Mouse (Mus musculus) left cerebral cortex, postnatal 25 days (tissue): ENCODE data around the gene Atp11a. TPM values are rescaled to one million over a fixed set of nuclear protein-coding genes. Genes with fewer than 3 reads are reported as not detected.

Experiments used
- DNase-seq, 2 experiments: peaks; one replicate each; pipeline ENCODE4 v3.0.0; 2022; ENCODE audit warnings: low spot score in 2 of 2, mixed read lengths in 1 of 2
- intact Hi-C: fragments of 180-260 bp; cut with DNase I; formaldehyde crosslinking; loops from one replicate; pipeline ENCODE4 v1.15.1; 2025
- total RNA-seq, 2 experiments: library from RNA; stranded (reverse); gene quantifications; 2 replicates each; pipeline ENCODE4 v1.2.3; 2021

The Atp11a gene
- total RNA-seq, 2 experiments from 2014 or later = 46.3 to 55.0 TPM

- DNase-seq = no peak
- intact Hi-C loops = no loop called here
These were observed 94.4 kb downstream of the Atp11a start for GRCm38 (mm10) chr8:12851241-12851640.

DNA sequence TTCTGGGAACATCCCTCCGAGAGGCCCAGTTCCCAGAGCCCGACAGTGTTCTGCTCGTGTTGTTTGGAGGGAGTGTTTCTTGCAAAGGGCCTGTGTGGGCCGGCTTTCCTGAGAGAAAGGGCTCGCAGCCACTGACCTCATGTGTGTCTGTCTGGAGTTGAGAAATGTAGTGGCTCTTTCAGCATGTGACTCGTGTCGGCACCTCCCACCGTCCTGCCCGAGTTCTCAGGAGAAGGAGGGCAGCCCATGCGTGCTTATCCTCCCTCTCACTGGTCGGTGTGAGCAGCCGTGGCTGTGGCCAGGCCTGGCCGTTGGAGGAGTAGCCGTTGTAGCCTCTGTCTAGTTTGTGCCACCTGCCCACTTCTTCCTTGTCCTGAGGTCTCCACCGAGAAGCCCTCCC lies 99.2 kb downstream of the Atp11a start:
- no peak for DNase-seq
- intact Hi-C loops = no loop called here

DNA sequence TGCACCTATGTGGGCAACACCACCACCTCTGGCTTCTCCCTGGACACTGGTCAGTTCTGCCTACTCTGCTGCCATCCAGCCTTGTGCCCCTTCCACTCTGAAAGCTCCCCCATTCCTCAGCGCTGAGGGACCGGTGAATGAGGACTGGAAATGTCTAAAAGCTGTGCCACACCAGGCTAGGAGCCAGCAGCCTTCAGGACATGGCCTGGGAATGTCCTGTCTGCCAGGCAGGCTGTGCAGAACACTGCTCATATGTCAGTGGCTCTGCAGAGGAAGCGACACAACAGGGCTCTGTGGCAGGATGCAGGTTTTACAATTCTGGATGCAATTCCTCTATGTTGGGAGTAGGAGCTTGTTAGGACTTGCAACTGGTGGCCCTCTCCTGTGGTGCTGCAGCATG lies 106.2 kb downstream of the Atp11a start:
- intact Hi-C loops = no loop called here
- DNase-seq = no peak

- intact Hi-C loops = no loop called here
- DNase-seq = no peak
These were observed 106.8 kb downstream of the Atp11a start for GRCm38 (mm10) chr8:12863608-12864007.

- intact Hi-C loops = no loop called here
These were observed 109.0 kb downstream of the Atp11a start for GRCm38 (mm10) chr8:12865790-12866189.

GRCm38 (mm10) chr8:12869661-12870060 lies 112.8 kb downstream of the Atp11a start:
- DNase-seq = no peak
- intact Hi-C loops = no loop called here

More at GRCm38 (mm10) chr8:12865790-12866189, 109.0 kb downstream of the Atp11a start:
- no peak for DNase-seq

- no peak for DNase-seq
- intact Hi-C loops = no loop called here
These were observed 113.8 kb downstream of the Atp11a start for GRCm38 (mm10) chr8:12870656-12871055.

DNA sequence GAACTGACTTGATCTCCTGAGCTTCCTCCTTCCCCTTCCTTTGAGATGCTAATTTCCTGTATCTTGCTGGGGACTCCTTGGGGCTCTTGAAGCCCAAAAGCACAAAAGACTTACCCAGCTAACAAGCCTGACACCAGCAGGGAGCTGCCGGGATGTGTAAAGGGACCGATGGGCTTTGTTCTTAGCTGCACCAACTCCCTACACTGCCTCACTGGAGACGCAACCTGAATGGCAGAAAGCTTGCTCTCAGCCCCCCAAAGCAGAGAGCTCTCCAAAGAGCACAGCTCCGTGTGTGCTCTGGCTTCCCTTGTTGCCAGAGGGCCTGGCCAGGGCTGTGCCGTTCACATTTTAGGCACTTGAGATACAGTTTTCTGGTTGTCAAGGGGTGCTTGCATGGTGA lies 114.6 kb downstream of the Atp11a start:
- intact Hi-C loops = no loop called here
- DNase-seq = no peak

- no peak for DNase-seq
- intact Hi-C loops = no loop called here
These were observed 116.2 kb downstream of the Atp11a start for GRCm38 (mm10) chr8:12872983-12873356.

- DNase-seq = peak in 1 of 2 experiments; percentile 23
- intact Hi-C loops = no loop called here
These were observed 116.7 kb downstream of the Atp11a start, which contains the start of gene Mcf2l for GRCm38 (mm10) chr8:12873357-12874046. Gene Mcf2l, plus strand, starts transcription at chr8:12873806.

DNA sequence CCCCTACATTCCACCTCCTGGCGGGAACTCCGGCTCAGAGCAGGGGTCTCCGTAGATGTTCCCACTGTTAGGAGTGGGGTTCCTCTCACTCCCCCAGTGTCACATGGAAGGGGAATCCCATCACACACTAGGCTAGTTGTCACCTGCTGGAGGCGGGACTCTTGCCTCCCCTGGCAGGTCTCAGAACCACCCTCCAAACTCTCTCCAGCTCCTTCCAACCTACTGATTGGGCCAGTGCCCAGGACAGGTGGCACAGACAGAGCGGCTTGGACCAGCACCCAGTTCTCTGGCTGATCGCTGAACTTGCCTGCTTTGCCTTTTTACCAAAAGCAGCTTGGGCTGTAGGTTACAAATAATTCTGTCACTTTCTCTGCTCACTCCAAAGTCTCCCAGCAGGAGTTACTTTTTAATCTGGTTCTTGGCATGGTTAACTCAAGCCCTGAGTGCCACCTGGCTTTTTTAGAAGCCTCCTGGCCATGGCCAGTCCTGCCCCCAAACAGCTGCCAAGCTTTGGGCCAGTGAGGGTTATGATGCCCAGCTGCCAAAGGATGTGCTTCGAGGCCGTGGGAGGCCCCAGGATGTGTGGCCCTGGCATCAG lies 117.5 kb downstream of the Atp11a start:
- intact Hi-C loops = no loop called here

DNA sequence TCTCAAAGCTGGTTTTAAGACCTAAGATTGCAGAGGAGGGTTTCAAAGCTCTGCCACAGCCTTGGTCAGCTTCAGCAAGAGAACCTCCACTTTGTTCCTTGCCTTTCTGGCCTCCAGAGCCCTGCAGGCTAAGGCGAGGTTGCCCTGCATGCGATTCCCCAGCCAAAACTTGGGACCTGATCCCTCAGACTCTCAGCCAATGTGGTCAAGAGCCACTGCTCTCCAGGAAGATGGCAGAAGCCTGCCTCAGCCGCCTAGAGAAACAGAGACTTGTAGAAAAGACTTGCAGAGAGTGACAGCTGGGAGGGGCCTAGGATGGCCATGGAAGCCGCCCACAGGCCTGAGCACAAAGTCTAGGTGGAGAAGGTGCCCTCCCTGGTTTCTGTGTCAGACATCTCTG lies 118.2 kb downstream of the Atp11a start:
- DNase-seq = no peak
- intact Hi-C loops = no loop called here

More for the DNA sequence above, 117.5 kb downstream of the Atp11a start:
- peak; percentile 14 to 31 for DNase-seq

GRCm38 (mm10) chr8:12877126-12877525 lies 120.3 kb downstream of the Atp11a start:
- DNase-seq = no peak
- intact Hi-C loops = no loop called here

- intact Hi-C loops = no loop called here
- DNase-seq = no peak
These were observed 123.3 kb downstream of the Atp11a start for GRCm38 (mm10) chr8:12880163-12880562.

- no peak for DNase-seq
- intact Hi-C loops = no loop called here
These were observed 126.5 kb downstream of the Atp11a start for GRCm38 (mm10) chr8:12883051-12884004.

DNA sequence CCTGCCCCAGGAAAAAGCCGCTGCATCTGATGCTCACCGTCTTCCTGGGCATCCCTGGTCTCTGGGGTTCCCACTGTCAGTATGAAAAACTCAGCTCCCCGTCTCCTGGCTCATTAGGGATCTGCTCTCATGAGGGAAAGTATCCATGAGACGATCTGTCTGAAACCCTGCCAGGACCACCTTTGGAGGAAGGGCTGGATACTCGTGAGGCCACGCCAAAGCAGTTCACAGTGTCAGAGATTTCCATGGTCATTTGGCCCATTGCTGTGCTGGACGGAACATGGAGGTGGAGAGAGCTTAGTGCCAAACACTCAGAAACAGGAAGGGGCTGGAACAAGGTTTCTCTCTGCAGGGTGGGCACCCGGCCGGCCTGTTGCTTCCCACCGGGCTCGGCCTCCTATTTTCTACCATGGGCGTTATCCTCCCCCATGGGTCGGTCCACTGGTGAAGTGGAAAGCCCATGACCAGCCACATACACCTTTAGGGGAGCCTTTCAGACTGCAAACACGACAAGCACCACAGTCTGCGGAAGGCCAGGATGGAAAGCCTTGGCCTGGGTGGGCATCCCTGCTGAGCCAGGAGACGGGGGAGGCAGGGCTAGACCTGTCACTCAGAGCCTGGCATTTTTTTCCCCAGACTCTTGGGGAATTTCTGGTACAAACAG lies 131.1 kb downstream of the Atp11a start:
- DNase-seq = no peak
- intact Hi-C loops = no loop called here

- intact Hi-C loops = no loop called here
- DNase-seq = peak; percentile 6 to 42
These were observed 132.3 kb downstream of the Atp11a start for GRCm38 (mm10) chr8:12889046-12889598.

DNA sequence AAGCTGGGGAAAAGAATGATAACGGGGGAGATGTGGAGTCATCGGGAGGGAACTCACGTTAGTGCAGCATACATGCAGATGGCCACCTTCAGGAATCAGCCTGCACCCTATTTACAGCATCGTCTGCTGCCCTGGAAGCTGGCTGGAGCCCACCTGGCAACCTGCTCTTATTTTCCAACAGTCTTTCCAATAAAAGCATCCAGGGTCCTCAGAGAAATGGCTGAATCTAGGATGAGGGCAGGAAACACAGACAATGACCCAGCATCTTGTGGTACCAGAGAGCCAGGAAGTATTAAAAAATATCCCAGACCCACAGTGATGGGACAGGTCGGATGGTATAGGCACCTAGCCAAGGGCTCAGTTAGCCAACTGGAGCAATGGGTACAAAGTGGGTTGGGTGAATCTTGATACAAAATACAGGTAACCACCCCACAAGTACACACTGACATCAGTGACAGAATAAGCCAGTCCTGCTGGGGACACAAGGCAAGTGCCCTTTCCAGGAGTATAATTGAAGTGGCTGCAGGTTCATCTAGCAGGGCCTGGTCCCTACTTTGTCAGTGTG lies 136.2 kb downstream of the Atp11a start:
- intact Hi-C loops = loop anchor here (10.0 kb wide), 2 partner anchors 212 to 322 kb away; partner anchors contain the start of genes Cul4a and Pcid2
- no peak for DNase-seq
